Mouse (Mus musculus) liver, adult 2 months (tissue): ENCODE results near the gene Zbtb20.

Source experiments
- CTCF ChIP-seq: fragments of 200-500 bp; IDR thresholded peaks from 2 replicates; pipeline ENCODE4 v1.5.1; 2011; ENCODE audit warnings: low read depth, low read length, control low read depth
- POLR2A ChIP-seq: fragments of 200-500 bp; IDR thresholded peaks from 2 replicates; pipeline ENCODE4 v1.6.1; 2011; ENCODE audit warnings: low read length, control low read depth; ENCODE audit not compliant: insufficient read depth; ENCODE audit errors: extremely low read depth

DNA sequence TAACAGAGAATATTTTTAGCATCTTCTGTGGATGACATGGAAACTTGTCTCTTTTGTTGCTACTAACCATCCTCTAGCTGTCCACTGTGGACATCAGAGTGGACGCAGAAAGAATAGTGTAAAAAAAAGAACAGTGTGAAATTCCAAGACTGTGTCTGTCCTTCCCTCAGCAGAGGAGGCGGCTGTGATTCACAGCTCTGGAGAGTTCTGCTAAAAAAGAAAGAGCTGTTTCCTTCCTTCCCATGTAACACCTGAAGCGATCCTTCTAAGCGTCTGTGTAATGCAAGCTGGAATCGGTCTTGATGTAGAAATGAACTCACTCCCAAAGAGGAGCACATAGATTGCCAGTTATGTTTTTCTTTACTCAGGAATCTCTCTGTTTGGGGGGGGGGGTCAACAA, 512.7 kb downstream of the Zbtb20 start:
- TF ChIP-seq POLR2A (no peak), CTCF (no peak)
